Mouse (Mus musculus) MEL (cell line): ENCODE measurements at regions not wholly inside any gene's neighbourhood (a gene's known extent, or its start where the extent isn't known, plus 50 kb on each side); places are given as distances from the start of the nearest gene placed in this dataset.

Experiments
- DNase-seq: peaks from one replicate; pipeline ENCODE4 v3.0.0; 2011; ENCODE audit warnings: low read depth, low spot score
- H3K27ac ChIP-seq: 2 replicates; pipeline ENCODE4 v1.5.1; 2012; ENCODE audit warnings: low read depth, mild to moderate bottlenecking, control low read depth, low read length, moderate library complexity; ENCODE audit not compliant: control insufficient read depth
- H3K27me3 ChIP-seq, 2 experiments: fragments of 150-350 bp in 1 of 2; sonication (generic) in 1 of 2; 2 replicates each; pipeline ENCODE4 v1.6.1; 2012; ENCODE audit warnings: low read length in 2 of 2, mild to moderate bottlenecking in 2 of 2, improper control_type of control experiment in 1 of 2, moderate library complexity in 1 of 2; ENCODE audit not compliant: insufficient read depth in 2 of 2, control insufficient read depth in 1 of 2
- H3K36me3 ChIP-seq, 2 experiments: 2 replicates each; pipeline ENCODE4 v1.6.1; 2012 to 2014; ENCODE audit warnings: low read length in 2 of 2, improper control_type of control experiment in 1 of 2, inconsistent platforms in 1 of 2, mild to moderate bottlenecking in 1 of 2; ENCODE audit not compliant: insufficient read depth in 2 of 2, control insufficient read depth in 1 of 2
- H3K4me1 ChIP-seq, 2 experiments: fragments of 150-350 bp in 1 of 2; sonication (generic) in 1 of 2; 2 replicates each; pipeline ENCODE4 v1.6.1; 2012; ENCODE audit warnings: low read length in 2 of 2, improper control_type of control experiment in 1 of 2, mild to moderate bottlenecking in 1 of 2; ENCODE audit not compliant: insufficient read depth in 2 of 2, control insufficient read depth in 1 of 2
- H3K4me3 ChIP-seq, 2 experiments: fragments of 150-350 bp in 1 of 2; sonication (generic) in 1 of 2; 2 replicates each; pipeline ENCODE4 v1.5.1; 2012; ENCODE audit warnings: low read depth in 2 of 2, low read length in 2 of 2, mild to moderate bottlenecking in 2 of 2, moderate library complexity in 2 of 2, control low read depth in 1 of 2, improper control_type of control experiment in 1 of 2; ENCODE audit not compliant: control insufficient read depth in 1 of 2, insufficient read depth in 1 of 2
- H3K79me2 ChIP-seq: 2 replicates; pipeline ENCODE4 v1.6.1; 2012; ENCODE audit warnings: mild to moderate bottlenecking, low read length, moderate library complexity; ENCODE audit not compliant: control insufficient read depth, poor library complexity, insufficient read depth
- H3K9ac ChIP-seq: 2 replicates; pipeline ENCODE4 v1.6.1; 2012; ENCODE audit warnings: low read depth, mild to moderate bottlenecking, control low read depth, low read length, moderate library complexity; ENCODE audit not compliant: control insufficient read depth, poor library complexity, severe bottlenecking
- H3K9me3 ChIP-seq: fragments of 150-350 bp; sonication (generic); replicated peaks from 2 replicates; pipeline ENCODE4 v1.6.1; 2012; ENCODE audit warnings: mild to moderate bottlenecking, low read length, improper control_type of control experiment, moderate library complexity; ENCODE audit not compliant: insufficient read depth
- BHLHE40 ChIP-seq: IDR thresholded peaks from 2 replicates; pipeline ENCODE4 v1.6.1; 2012; ENCODE audit warnings: low read depth, mild to moderate bottlenecking, inconsistent platforms, low read length, improper control_type of control experiment, borderline replicate concordance
- CTCF ChIP-seq, 3 experiments: IDR thresholded peaks in 2 of 3; conservative IDR thresholded peaks in 1 of 3; 2 replicates each; pipeline ENCODE4 v1.5.1; 2011 to 2012; ENCODE audit warnings: low read length in 3 of 3, low read depth in 2 of 3, mild to moderate bottlenecking in 2 of 3, improper control_type of control experiment in 1 of 3, inconsistent platforms in 1 of 3, mixed read lengths in 1 of 3, moderate library complexity in 1 of 3; ENCODE audit not compliant: control insufficient read depth in 1 of 3, insufficient read depth in 1 of 3, poor library complexity in 1 of 3, severe bottlenecking in 1 of 3
- ETS1 ChIP-seq: IDR thresholded peaks from 2 replicates; pipeline ENCODE4 v1.6.1; 2012; ENCODE audit warnings: low read depth, mild to moderate bottlenecking, inconsistent platforms, low read length, improper control_type of control experiment, moderate library complexity
- GABPA ChIP-seq: IDR thresholded peaks from 2 replicates; pipeline ENCODE4 v1.6.1; 2012; ENCODE audit warnings: low read depth, mild to moderate bottlenecking, inconsistent platforms, low read length, improper control_type of control experiment, moderate library complexity
- JUND ChIP-seq: IDR thresholded peaks from 2 replicates; pipeline ENCODE4 v1.6.1; 2011; ENCODE audit warnings: low read depth, mild to moderate bottlenecking, improper control_type of control experiment, low read length
- MAX ChIP-seq: IDR thresholded peaks from 2 replicates; pipeline ENCODE4 v1.6.1; 2011; ENCODE audit warnings: low read length, improper control_type of control experiment
- MXI1 ChIP-seq: IDR thresholded peaks from 2 replicates; pipeline ENCODE4 v1.6.1; 2011; ENCODE audit warnings: mild to moderate bottlenecking, low read depth, low read length, improper control_type of control experiment
- MYB ChIP-seq: IDR thresholded peaks from 2 replicates; pipeline ENCODE4 v1.6.1; 2011; ENCODE audit warnings: mild to moderate bottlenecking, low read depth, low read length, improper control_type of control experiment
- NELFE ChIP-seq: IDR thresholded peaks from 2 replicates; pipeline ENCODE4 v1.6.1; 2011; ENCODE audit warnings: low read depth, low read length, improper control_type of control experiment
- POLR2A ChIP-seq, 2 experiments: IDR thresholded peaks; 2 replicates each; pipeline ENCODE4 v1.6.1; 2011 to 2012; ENCODE audit warnings: low read length in 2 of 2, mild to moderate bottlenecking in 2 of 2, control low read depth in 1 of 2, improper control_type of control experiment in 1 of 2, low read depth in 1 of 2, moderate library complexity in 1 of 2; ENCODE audit not compliant: control insufficient read depth in 1 of 2, insufficient read depth in 1 of 2, poor library complexity in 1 of 2
- POLR2AphosphoS2 ChIP-seq: IDR thresholded peaks from 2 replicates; pipeline ENCODE4 v1.6.1; 2011; ENCODE audit warnings: low read length, improper control_type of control experiment
- POLR2AphosphoS5 ChIP-seq: IDR thresholded peaks from 2 replicates; pipeline ENCODE4 v1.6.1; 2012; ENCODE audit warnings: low read depth, borderline replicate concordance, mild to moderate bottlenecking, inconsistent platforms, low read length, moderate library complexity, mixed read lengths
- RCOR1 ChIP-seq: IDR thresholded peaks from 2 replicates; pipeline ENCODE4 v1.6.1; 2012; ENCODE audit warnings: low read depth, mild to moderate bottlenecking, inconsistent platforms, low read length, improper control_type of control experiment
- SIN3A ChIP-seq: IDR thresholded peaks from 2 replicates; pipeline ENCODE4 v1.6.1; 2012; ENCODE audit warnings: low read length, improper control_type of control experiment, inconsistent platforms
- SMC3 ChIP-seq: IDR thresholded peaks from 2 replicates; pipeline ENCODE4 v1.6.1; 2011; ENCODE audit warnings: low read depth, low read length, improper control_type of control experiment
- TAL1 ChIP-seq: IDR thresholded peaks from 2 replicates; pipeline ENCODE4 v1.6.1; 2012; ENCODE audit warnings: mild to moderate bottlenecking, inconsistent platforms, low read length, moderate library complexity, mixed read lengths
- TCF12 ChIP-seq: IDR thresholded peaks from 2 replicates; pipeline ENCODE4 v1.6.1; 2014; ENCODE audit warnings: low read depth, mild to moderate bottlenecking, inconsistent platforms, low read length, improper control_type of control experiment, moderate library complexity
- USF1 ChIP-seq: IDR thresholded peaks from 2 replicates; pipeline ENCODE4 v1.6.1; 2014; ENCODE audit warnings: low read depth, mild to moderate bottlenecking, inconsistent platforms, low read length, improper control_type of control experiment, moderate library complexity
- USF2 ChIP-seq, 2 experiments: IDR thresholded peaks; 2 replicates each; pipeline ENCODE4 v1.6.1; 2011 to 2012; ENCODE audit warnings: improper control_type of control experiment in 2 of 2, low read length in 2 of 2, borderline replicate concordance in 1 of 2, inconsistent platforms in 1 of 2, low read depth in 1 of 2, mild to moderate bottlenecking in 1 of 2; ENCODE audit not compliant: insufficient read depth in 1 of 2
- ZKSCAN1 ChIP-seq: IDR thresholded peaks from 2 replicates; pipeline ENCODE4 v1.6.1; 2012; ENCODE audit warnings: low read depth, mild to moderate bottlenecking, inconsistent platforms, low read length, improper control_type of control experiment, moderate library complexity

DNA sequence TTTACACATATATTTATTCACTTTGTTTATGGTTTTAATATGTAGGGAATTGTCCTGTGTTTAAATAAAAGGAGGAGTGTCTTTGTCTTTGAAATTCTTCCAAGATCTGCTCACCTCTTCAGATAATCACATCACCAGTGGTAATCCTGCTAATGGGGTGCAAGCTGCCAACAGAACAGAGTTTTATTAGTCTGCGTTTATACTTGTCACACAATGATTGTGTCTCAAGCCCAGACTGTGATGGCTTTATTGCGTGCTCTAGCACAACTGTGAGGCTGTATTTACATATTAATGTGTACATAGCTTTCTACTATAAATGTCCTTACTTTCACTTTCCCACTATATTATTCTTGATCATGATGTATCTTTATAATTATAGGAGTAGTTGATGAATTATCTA lies 184.8 kb downstream of the Fam49a start:
- Histone ChIP-seq H3K4me1 (no peaks in the 10 kb centered on the region), H3K79me2 (no peaks in the 10 kb centered on the region), H3K27ac (no peak overlapping the region), H3K27me3 (peaks cover 0 to 3% of the 10 kb centered on the region in 2 experiments; a peak in 3 of 4 replicates), H3K9me3 (no peaks in the 10 kb centered on the region), H3K4me3 (no peak overlapping the region), H3K36me3 (no peaks in the 10 kb centered on the region)
- no peak for DNase-seq
- no peak for TF ChIP-seq MAX
- no peak for TF ChIP-seq POLR2AphosphoS5
- TF ChIP-seq SMC3: no peak
- TF ChIP-seq SIN3A: no peak
- TF ChIP-seq JUND: no peak
- TF ChIP-seq, all 39 proteins: peak for 0
- H3K9ac ChIP-seq: no peak overlapping the region

DNA sequence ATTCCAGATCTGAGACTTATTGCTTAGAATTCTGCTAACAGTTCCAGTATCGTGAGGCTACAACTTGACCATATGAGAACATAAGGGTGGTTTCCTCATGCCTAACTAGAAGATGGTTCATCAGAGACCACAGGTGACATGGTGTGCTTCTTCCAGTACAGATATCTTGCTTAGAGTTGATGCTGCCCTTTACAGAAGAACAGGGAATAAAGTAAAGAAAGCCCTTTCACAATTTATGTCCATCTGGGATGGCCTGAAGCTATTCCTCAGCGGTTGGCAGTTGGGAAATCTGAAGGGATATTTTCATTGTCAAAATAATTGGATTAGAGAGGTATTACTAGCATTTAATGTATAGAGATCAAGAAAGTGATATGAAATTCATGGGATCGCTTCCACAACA lies 184.3 kb downstream of the Fam49a start:
- TF ChIP-seq ETS1: no peak
- TF ChIP-seq GABPA: no peak
- no peaks in the 10 kb centered on the region for H3K4me1 ChIP-seq
- H3K9ac ChIP-seq: no peak overlapping the region
- no peaks in the 10 kb centered on the region for H3K36me3 ChIP-seq
- no peak for DNase-seq
- no peaks in the 10 kb centered on the region for H3K79me2 ChIP-seq
- peaks cover 0 to 3% of the 10 kb centered on the region in 2 experiments; a peak in 3 of 4 replicates for H3K27me3 ChIP-seq
- no peak overlapping the region for H3K4me3 ChIP-seq
- H3K9me3 ChIP-seq: no peaks in the 10 kb centered on the region
- no peak overlapping the region for H3K27ac ChIP-seq

DNA sequence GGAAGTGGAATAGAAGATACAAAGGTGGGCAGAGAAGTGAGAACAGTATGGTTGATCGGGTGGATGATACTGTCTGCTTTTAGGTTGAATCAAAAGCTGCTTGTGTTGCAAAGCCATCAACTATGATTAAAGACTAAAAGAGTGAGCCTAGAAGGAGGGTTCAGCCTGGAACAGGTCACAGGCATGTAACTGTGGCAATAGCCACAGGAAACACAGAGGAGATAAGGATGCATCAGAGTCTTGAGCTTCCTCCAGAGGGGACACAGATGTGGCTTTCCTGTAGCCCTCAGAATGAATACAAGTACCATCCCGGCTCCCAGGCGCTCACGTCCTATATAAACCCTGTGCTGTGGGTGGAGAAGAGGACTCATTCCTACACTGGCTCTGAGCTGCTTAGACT lies 180.9 kb downstream of the Fam49a start:
- H3K9me3 ChIP-seq: no peaks in the 10 kb centered on the region
- no peak overlapping the region for H3K9ac ChIP-seq
- no peaks in the 10 kb centered on the region for H3K79me2 ChIP-seq
- DNase-seq: no peak
- H3K27ac ChIP-seq: no peak overlapping the region
- H3K27me3 ChIP-seq: peaks cover 0 to 2% of the 10 kb centered on the region in 2 experiments; a peak in 2 of 4 replicates
- TF ChIP-seq TAL1: no peak
- TF ChIP-seq MYB: no peak
- TF ChIP-seq BHLHE40: no peak
- no peak for TF ChIP-seq CTCF (IDR thresholded peaks at IDR 0.05 in 2 of 3, conservative IDR thresholded peaks at IDR 0.05 in 1 of 3; ENCODE audit: control insufficient read depth in 1 of 3, insufficient read depth in 1 of 3, low read depth in 2 of 3, low read length in 3 of 3, poor library complexity in 1 of 3, severe bottlenecking in 1 of 3)
- no peak for TF ChIP-seq RCOR1
- no peak for TF ChIP-seq POLR2A (IDR thresholded peaks at IDR 0.05; ENCODE audit: control insufficient read depth in 1 of 2, insufficient read depth in 1 of 2, low read depth in 1 of 2, low read length in 2 of 2, poor library complexity in 1 of 2)
- no peak for TF ChIP-seq USF2 (IDR thresholded peaks at IDR 0.05; ENCODE audit: borderline replicate concordance in 1 of 2, insufficient read depth in 1 of 2, low read depth in 1 of 2, low read length in 2 of 2)
- TF ChIP-seq USF1: no peak
- TF ChIP-seq POLR2AphosphoS5: no peak
- no peak for TF ChIP-seq NELFE
- TF ChIP-seq TCF12: no peak
- no peak for TF ChIP-seq MXI1
- no peak for TF ChIP-seq POLR2AphosphoS2
- TF ChIP-seq ZKSCAN1: no peak
- no peak overlapping the region for H3K4me3 ChIP-seq
- H3K36me3 ChIP-seq: no peaks in the 10 kb centered on the region
- no peaks in the 10 kb centered on the region for H3K4me1 ChIP-seq
